Mouse (Mus musculus) kidney, postnatal 25 days (tissue): ENCODE results near the gene Gsg1l.

Source experiments
- DNase-seq, 2 experiments: peaks; one replicate each; pipeline ENCODE4 v3.0.0; 2021; ENCODE audit warnings: mixed read lengths in 2 of 2

Gene Gsg1l

DNA sequence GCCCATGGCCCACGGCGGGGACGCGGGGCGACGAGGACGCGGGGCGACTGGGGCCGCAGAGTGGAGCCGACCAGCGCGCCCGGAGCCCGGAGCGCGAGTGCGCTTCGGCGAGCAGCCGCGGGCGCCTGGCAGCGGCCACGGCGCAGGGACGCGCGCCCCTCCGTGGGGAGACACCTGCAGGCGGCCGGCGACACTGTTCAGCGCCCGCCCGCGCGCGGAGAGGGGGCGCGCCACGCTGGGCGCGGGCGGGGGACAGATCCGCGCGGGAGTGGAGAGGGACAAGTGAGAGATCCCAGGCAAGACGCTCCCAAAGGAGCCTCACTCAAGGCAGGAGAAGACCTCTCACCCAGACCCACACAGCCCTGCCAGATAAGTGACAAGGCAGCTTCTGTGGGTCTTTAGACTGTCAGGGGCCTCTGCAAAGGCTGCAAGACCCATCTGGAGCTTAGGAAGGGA is at the start of gene Gsg1l:
Gene Gsg1l (minus strand): TSS at position 126 of the 456 bp plus-strand sequence.
- DNase-seq = no peak

DNA sequence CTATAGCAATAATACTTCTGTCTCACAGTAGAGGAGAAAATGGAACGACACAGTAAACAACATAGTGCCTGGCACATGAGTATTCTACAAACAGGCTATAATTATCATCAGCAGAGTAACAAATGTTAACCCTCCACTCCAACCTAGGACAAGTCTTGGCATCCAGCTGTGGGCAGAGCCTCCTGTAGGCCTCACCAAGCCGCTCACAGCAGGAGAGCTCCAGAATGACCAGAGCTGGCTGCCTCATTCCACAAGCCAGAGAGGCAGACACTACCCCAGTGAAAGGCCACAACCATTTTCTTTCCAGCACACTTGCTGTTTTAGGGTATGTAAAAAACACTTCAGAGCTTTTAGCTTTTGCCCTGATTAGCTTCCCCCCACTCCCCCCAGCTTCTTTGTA is 45.5 kb upstream of the Gsg1l start:
- DNase-seq = no peak

DNA sequence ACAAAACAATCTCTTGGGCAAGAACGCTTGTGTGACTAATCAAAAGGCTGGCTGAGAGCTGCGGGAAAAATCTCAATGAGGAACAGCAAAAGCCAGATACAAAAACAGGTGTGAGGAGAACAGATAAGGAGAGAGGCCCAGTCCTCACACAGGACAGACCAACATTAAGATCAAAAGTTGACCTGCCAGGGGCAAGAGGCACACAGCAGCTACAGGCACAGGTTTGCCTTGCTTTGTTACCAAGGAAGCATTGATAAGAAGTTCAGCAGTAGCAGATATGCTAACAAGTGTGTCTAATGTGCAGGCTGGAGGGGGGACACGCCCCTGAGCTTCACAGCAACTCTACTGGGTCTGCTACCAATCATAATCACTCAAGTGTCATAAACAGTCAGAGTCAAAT is 44.3 kb upstream of the Gsg1l start:
- no peak for DNase-seq

DNA sequence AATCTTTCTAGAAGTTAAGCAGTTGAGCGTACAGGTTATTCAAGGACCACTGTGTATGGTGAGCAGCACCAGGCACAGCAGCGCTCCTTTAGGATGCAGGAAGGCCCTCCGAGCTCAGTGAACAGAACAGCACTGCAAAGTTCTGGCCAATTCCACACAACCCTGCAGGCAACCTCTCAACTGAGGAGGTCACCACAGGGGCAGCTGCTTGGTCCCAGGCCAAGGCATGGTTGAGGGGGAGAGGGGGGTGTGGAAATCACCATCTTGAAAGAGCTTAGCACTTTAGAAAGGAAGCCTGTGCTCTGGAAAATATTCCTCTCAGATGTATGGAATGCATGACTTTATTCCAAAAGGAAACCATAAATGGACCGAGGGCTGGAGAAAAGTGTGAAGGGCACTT is 39.3 kb upstream of the Gsg1l start:
- DNase-seq = peak in 1 of 2 experiments; percentile 26

DNA sequence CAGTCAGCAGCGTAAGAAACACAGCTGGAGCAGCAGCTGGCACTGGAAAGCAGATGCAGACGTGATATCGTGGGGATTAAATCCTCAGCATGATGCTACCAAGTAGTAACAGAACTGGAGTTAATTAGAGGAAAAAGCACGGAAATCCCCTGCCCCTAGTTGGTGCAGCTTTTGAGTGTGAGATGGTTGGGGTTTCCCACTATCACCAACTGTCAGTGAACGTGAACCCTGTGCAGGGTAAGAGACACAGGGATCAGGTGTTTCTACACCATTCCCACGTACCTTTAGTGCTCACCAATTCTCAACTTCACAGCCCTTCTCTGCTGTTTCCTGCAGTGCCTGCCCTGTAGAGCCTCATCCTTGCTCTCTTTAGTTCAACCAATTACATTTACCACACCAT is 37.6 kb upstream of the Gsg1l start:
- DNase-seq = no peak

DNA sequence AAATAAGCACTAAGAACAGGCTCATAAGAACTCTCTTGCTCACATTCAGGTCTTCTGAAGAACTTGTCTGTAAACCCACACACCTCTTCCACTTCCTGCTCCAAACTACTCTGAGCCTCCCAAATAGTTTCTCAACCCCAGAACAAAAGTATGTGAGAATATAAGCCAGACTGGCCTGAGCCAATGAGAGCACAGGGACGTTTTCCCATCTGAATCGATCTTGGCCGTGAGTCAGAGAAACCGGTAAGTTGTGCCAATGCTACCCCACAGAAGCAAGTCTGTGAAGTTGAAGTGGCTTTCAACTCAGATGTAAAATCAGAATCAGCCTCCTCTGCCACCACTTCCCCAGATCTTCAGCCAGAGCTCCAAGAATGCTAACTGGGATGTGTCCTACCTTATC is 31.1 kb upstream of the Gsg1l start:
- DNase-seq = no peak

DNA sequence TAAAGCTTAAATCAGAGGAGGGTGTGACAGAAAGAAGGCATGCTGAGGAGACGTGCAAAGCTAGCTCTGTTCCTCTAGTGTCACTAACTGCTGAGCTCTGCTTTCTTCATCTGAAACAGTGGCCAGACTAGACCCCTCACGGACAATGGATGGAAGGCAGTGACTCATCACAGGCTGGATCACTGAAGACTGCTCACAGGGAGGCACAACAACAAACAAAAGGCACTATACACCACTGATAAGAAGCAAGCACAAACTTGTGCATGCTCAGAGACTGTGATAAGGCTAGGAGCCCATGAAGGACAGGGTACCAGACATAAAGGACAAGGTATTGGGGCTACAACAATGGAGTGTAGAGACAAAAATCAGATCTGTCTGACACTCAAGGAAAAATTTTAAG is 29.0 kb upstream of the Gsg1l start:
- no peak for DNase-seq

DNA sequence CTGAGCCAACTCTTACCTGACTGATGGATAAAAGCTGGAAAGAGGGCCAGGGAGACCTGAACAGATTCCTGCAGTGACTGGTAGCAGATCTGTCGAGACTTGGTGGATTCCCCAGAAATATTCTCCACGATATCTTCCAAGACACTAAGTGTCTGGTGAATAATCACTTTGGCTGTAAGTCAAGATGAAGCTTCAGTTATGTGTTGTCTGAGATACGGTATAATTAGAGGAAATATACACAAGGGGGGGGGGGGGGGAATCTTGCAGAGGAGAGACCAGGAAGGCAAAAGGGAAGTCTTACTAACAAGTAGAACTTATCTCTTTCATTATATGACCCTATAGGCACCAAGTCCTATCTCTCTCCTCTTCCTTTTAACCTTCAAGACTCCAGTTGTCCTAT is 27.7 kb upstream of the Gsg1l start:
- no peak for DNase-seq

DNA sequence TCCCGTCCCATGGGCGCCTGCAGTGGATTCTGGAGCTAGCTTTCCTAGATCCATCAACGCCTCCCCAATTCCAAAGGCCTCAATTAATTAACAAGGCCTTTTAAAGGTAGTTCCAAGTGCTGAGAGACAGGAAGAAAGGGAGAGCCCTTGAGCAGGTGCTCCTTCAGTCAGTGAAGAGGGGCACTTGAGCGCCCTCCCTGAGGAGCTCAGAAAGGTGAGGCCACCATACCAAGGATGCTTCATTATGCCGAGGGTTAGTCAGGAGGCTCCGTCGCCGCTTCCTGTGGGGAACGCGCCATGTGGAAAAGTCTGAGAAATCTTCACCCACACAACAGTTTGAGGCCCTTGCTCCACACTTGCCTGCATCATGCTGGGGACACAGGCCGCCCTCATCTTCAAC is 18.2 kb upstream of the Gsg1l start:
- no peak for DNase-seq

DNA sequence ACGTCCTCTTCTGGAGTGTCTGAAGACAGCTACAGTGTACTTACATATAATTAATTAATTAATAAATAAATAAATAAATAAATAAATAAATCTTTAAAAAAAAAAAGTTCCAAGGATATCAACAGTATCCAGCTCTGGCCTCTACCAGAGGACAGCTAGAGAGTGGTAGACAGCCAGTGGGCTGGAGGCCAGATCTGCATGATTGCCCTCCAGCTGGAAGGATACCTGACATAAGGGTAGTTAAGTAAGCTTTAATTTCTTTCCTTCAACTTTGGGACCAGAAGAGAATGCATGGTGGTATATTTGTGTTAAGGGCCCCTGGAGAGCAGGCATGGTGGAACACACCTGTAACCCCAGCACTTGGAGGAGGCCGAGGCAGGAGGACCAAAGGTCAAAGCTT is 17.6 kb upstream of the Gsg1l start:
- no peak for DNase-seq

DNA sequence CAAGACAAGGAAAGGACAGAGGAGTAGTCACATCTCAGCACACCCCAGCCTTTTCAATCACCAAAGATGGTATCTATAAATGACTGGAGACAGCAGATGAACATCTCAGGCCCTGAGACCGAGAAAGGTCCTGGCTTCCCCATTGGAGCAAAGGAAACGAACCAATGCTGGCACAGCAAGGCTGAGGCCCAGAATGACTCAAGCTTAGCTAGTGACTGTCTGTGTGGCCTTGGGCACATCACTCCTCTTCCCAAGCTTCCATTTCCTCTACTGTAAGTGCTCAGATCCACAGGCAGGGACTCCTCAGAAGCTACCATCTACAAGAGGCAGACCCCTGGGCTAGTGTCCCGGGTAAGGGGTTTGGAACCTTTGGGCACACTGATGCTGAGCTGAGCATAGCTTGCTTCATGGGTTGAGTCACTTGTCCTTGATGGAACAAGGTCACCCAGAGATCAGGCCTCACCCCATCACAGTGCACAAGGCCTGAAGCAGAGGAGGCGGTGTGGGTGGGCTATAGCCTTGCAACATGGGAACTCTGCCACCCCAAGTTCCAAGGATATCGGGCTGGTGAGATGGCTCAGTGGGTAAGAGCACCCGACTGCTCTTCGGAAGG is 17.1 kb upstream of the Gsg1l start:
- DNase-seq = no peak

DNA sequence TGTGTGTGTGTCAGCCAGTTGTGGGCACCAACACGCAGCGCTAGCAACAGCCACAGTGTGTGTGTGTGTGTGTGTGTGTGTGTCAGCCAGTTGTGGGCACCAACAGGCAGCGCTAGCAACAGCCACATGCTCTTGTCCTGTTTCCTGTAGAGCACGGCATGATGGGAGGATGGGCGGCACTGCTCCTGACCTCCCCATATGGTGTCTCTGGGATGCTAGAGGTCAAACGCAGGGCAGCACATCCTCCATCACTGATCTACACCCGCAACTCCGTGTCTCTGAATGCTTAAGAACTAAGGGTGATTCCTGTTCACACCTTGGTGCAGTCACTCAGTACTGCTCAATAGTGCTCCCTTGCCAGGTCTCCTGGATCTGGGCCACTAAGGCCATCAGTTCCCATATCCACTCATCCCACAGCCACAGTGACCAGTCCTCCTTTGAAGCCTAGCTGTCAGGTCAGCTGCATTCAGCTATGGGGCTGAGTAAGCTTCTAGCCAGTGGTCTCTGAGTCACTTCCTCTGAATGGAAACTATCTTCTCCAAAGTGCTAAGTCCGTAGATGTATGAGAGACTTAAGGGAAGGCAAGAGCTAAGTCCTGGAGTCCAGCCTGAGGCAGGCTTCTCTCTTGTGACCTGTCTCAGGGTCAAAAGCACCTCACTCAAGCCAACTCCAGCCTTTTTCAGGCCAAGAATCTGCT is 15.2 kb upstream of the Gsg1l start:
- peak in 1 of 2 experiments; percentile 41 for DNase-seq

DNA sequence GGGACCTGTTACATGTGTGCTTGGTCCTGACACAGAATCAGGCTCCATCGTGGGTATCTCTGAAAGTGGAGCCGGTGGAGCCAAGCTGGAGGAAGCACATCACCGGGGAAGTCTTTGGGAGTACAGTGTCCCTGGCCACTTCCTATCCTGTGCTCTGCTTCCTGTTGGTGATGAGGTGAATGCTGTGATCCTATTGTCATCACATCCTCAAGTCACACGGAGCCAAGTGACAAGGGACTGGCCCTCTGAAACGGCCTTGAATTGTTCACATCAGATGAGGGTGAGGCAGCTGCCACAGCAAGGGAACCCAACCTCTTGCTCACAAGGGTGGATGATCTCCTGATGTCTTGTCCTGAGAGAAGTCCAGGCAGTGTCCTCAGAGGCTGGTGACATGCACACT is 14.4 kb upstream of the Gsg1l start:
- DNase-seq = peak; percentile 16 to 61

DNA sequence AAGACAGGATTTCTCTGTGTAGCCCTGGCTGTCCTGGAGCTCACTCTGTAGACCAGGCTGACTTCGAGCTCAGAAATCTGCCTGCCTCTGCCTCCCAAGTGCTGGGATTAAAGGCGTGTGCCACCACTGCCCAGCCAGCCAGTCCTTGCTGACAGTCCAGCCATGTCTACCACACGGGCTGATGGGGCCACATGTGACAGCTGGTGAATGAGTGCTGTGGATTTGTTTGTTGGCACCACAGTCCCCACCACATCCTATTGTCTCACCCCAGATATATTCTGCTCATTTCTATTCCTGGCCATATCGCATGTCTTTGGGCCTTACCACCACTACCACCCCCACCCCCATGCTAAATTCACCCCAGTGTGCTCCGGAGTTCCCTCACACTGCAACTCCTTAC is 12.5 kb upstream of the Gsg1l start:
- no peak for DNase-seq

DNA sequence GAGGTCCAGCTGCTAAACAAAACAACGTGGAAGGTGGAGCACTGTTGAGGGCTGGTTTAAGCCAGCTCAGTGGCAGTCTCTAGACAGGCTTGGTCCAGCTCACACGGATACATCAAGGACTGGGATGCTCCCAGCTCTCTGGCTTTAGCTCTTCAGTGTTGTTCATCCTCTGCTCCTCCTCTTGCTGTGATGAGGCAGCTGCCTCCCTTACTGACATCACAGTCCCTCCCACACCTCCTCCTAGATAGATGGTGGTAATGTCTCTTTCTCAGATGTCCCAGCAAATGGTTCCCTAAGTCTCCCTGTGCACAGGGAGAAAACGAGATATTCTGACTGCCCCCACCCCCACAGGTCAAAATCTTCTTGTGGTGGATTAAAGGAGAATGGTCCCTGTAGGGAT is 11.0 kb upstream of the Gsg1l start:
- no peak for DNase-seq

DNA sequence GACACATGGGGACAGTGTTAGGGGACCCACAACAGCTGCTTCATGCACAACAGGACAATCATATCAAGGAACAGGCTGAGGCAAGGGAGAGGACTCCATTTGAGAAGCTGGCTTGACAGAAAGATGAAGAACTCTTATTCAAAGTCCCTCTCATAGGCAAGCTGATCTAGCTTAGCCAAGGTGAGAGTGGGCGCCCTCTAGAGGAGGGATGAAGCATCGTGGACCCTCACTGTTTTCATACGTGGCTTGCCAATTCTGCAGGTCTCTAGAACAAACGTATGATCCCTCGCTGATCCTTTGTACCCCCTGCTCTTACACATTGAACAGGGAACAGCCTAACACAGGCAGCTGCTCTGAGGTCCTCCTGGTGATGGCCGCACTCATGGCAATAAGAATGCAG is 7.6 kb upstream of the Gsg1l start:
- DNase-seq = peak in 1 of 2 experiments; percentile 65

DNA sequence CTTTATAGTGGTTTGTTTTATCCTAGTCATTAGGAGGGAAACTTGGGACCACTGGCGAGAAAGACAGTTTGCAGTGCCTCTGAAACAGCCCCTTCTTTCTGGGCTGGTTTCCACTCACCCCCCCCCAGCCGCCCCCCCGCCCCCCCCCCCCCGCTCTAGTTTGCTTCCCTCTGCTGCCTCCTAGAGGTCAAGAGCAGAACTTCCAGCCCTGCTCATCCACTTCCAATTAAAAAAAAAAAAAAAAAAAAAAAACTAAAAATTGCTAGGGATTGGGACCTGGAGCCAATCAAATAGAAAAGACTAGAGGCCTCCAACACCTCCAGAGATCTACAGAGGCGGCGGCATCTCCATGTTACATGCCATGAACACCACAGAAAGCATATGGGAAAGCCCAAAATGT is 5.9 kb upstream of the Gsg1l start:
- DNase-seq = peak in 1 of 2 experiments; percentile 54

DNA sequence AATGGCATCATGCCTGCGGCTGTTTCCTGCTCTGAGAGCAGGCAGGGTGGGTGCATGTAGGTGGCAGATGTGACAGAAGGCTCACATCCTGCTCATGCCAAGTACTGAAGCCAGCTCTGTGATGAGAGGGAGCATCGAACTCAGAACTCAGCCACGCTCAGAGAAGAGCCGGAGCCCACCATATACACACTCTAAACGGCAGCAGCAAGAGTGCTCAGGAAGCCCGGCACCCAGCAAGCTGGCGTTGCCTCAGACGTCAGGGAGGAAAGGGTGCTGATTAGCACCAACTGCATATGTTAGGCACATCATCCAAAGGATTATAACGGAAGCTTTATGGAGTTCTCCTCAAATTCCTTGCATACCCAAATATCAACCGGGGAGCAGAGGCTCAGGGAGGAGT is 5.4 kb upstream of the Gsg1l start:
- DNase-seq = no peak

DNA sequence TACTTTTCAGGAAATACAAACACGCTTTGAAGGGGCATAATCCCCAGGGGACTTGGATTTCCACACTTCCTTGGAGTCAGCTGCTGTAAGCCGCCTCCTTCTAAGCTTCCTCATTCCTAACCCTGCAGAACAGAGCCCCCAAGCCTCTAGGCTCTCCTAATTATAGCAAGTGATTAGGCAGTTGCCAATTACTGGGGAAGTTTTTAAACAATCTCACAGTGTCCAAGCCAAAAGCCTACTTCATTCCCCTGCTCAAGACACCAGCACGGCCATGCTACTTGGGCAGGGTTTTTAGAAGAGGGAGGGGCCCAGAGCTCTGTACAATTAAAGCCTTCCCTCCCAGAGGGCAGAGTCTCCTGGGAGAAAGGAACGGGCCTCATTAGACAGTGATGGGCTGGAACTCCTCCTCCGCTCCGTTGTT is 4.1 kb upstream of the Gsg1l start:
- DNase-seq = peak in 1 of 2 experiments; percentile 8

DNA sequence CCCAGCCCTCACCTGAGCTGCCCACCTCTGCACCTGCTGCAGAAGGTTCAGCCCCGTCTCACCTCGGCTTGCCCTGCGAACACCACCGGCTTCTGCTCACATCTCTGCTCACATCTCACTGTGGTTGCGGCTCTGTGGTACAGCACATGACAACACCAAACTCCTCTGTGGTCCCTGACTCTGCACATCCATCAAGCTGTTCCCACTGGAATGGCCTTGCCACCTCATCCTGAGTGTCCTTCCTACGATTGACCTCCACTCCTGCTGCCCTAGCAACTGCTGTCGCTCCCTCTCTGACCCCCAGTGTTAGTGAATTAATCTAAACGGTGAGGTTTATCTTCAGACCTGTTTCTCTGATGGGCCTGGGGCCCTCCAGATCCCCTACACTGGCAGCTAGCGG is 2.9 kb upstream of the Gsg1l start:
- no peak for DNase-seq

DNA sequence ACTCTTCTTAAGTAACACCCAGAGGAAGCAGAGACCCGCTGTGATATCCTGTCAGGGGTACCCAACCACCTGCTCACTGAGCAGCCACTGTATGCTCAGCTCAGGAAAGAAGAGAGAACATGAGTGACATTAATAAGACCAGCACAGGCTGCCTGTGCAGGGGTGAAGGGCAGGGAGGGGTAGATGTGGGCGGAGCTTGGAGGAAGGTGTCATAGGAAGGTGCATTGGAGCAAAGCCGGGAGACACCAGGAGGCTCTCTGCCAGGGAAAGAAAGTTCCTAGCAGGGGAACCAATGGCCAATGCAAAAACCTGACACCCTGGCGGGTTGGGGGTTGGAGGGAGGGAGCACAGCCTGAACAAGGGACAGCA is 1.8 kb upstream of the Gsg1l start:
- DNase-seq = peak in 1 of 2 experiments; percentile 14

DNA sequence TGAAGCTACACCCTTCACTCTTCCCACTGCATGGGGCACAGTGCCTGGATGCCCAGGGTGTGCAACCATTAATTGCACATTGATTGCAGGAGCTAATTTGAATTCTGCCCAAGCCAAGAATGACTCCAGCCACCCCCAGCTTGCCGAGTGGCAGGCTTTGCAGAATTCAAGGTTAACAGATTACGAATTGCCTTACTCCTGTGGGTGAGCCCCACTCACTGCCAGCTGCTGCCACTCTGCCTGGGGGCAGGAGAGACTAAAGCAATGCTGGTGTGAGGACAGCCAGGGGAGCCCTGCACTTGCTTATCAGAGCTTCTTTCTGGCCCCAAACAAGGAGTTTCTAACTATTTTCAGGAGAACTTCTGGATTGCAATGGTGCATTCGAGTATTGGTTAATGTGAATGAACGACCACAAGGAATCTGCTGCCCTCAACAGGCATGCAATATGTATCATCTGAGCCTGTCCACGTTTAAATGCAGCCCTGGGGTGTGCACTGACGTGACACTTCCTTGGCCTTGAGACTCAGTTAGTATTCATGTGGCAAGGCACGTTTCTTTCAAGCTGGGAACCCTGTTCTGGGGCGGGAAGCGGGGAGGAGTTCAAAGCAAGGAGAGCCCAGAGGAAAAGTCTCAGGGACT is 1.2 kb upstream of the Gsg1l start:
- DNase-seq = no peak

DNA sequence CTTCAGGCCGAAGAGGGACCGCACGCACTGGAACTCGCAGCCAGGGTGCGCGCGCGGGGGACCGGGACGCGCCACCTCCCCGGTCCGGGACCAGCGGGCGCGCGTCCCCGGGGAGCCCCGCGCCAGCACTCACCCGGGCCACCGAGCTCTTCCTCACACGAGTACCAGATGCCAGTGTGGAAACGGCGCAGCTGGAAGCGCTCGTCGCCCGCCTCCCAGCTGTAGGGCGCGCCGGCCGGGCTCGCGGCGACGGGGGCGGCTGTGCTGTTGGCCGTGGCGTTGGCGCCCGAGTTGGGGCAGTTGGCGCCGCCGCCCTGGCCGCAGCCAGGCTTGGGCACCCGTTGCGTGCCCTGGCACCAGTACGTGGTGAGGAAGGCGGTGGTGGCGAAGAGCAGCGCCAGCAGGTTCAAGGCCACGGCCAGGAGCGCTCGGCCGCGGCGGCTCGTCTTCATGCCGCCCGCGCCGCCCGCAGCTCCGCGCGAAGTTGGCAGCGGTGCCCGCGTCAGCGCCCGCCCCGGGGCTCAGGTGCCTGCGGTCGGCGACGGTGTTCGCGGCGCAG is 405 bp downstream of the Gsg1l start:
- DNase-seq = no peak
